Mouse (Mus musculus): ENCODE results near the gene Gpr37l1.

GRCm38 (mm10) chr1:135167435-135167834 is at the start of gene Gpr37l1:
- TF ChIP-seq POLR2A (IDR thresholded peaks at IDR 0.05; ENCODE audit: low read depth, low read length) (no peak), CTCF (IDR thresholded peaks at IDR 0.05; ENCODE audit: extremely low read depth, insufficient read length, insufficient replicate concordance, low read depth, low read length) (no peak)

All from small intestine, adult 2 months (tissue).